8 mouse cellular contexts compared by ENCODE assay signal in the genomic region with DNA sequence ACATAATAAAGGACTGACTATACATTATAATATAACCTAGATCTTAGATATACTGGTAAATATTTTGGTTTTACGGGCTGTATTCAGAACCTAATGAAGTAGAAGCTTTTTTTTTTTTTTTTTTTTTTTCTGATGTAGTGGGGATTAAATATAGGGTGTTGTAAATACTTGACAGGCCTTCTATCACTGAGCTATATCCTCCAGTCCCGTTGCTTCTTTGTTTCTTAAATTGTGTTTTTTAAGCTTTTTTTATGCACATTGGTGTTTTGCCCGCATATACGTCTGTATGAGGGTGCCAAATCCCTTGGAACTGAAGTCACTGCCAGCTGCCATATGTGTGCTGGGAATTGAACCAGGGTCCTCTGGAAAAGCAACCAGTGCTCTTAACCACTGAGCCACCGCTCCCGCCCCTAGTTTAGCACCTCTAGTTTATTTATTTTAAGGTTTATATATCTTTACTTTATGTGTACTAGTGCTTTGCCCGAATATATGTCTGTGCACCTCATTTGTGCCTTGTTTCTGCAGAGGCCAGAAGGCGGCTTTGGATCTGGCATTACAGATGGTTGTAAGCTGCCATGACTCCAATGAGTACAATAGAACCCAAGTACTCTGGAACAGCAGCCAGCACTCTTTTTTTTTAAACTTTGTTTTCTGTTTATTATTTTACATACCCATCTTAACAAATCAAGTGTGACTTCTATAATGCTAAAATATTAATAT. TPM values are rescaled to one million over a fixed set of nuclear protein-coding genes. Genes with fewer than 3 reads are reported as not detected.
DNase-seq lines count a peak whose midpoint lies in the region; ATAC-seq and TF ChIP-seq lines count a peak whose summit lies in the region.

No protein-coding gene starts in this region.

- H3K27ac ChIP-seq in testis, adult 2 months (ENCODE audit: control insufficient read depth, insufficient read depth, low read depth, low read length) = no peak overlapping the region; the same call in 1 of the 2 replicates
- H3K27ac ChIP-seq in limb, embryonic 15.5 days = no peak overlapping the region

- H3K4me3 ChIP-seq in erythroblast, embryonic 14.5 days (replicated peaks) = peak overlapping the region; percentile 68
- H3K4me3 ChIP-seq in testis, adult 2 months (ENCODE audit: control insufficient read depth, low read depth, low read length) = peak overlapping the region; percentile 17; the same call in 1 of the 2 replicates
- H3K4me3 ChIP-seq in limb, embryonic 15.5 days = peak overlapping the region; percentile 44

- peaks cover 9% of the 10 kb centered on the region for H3K4me1 ChIP-seq in erythroblast, embryonic 14.5 days (ENCODE audit: control insufficient read depth)
- no peaks in the 10 kb centered on the region for H3K4me1 ChIP-seq in testis, adult 2 months (ENCODE audit: control insufficient read depth, insufficient read depth, low read length)
- H3K4me1 ChIP-seq in limb, embryonic 15.5 days = 0 out of 2 replicates have a peak, but pooled peaks cover 3% of the 10 kb centered on the region

- H3K36me3 ChIP-seq in erythroblast, embryonic 14.5 days (ENCODE audit: control insufficient read depth) = peaks cover 8% of the 10 kb centered on the region
- no peaks in the 10 kb centered on the region for H3K36me3 ChIP-seq in testis, adult 2 months (ENCODE audit: control insufficient read depth, insufficient read depth, low read length)
- no peaks in the 10 kb centered on the region for H3K36me3 ChIP-seq in limb, embryonic 15.5 days

- H3K4me2 ChIP-seq in limb, embryonic 15.5 days = peak overlapping the region; percentile 17; the same call in 1 of the 2 replicates

- no peak for TF ChIP-seq CTCF in testis, adult 2 months (IDR thresholded peaks at IDR 0.05; ENCODE audit: control insufficient read depth, insufficient read depth, insufficient replicate concordance, low read depth, low read length)

- no peak for TF ChIP-seq POLR2A in testis, adult 2 months (IDR thresholded peaks at IDR 0.05; ENCODE audit: control insufficient read depth, low read depth, low read length)

- WGBS in limb, embryonic 15.5 days = 53% methylated on average over 8 of the region's 8 CpGs

- no peaks in the 10 kb centered on the region for H3K9me3 ChIP-seq in erythroblast, embryonic 14.5 days (ENCODE audit: control insufficient read depth, low read length)
- no peaks in the 10 kb centered on the region for H3K9me3 ChIP-seq in limb, embryonic 15.5 days

- H3K27me3 ChIP-seq in erythroblast, embryonic 14.5 days (ENCODE audit: control insufficient read depth) = no peaks in the 10 kb centered on the region
- H3K27me3 ChIP-seq in testis, adult 2 months (ENCODE audit: control insufficient read depth, insufficient read depth, low read length) = no peaks in the 10 kb centered on the region
- H3K27me3 ChIP-seq in limb, embryonic 15.5 days = no peaks in the 10 kb centered on the region

- DNase-seq in testis, postnatal 14 days (ENCODE audit: low spot score) = no peak
- no peak for DNase-seq in frontal cortex, postnatal 36 days (ENCODE audit: low spot score in 2 of 2)
- DNase-seq in layer of hippocampus, adult 9-10 months (ENCODE audit: low spot score) = no peak
- no peak for DNase-seq in embryo, embryonic 11 days

- H3K9ac ChIP-seq in limb, embryonic 15.5 days = no peak overlapping the region

- no peak for ATAC-seq in erythroblast, adult 5-6 weeks (replicated peaks; ENCODE audit: low FRiP score, poor library complexity, severe bottlenecking)
- ATAC-seq in limb, embryonic 15.5 days (ENCODE audit: insufficient number of reproducible peaks, low FRiP score, low TSS enrichment, low read depth) = no peak

RNA-seq across cellular contexts. Expression of a gene that starts 8.9 kb away (rescaled TPM):
- 21.8 and 22.6 TPM in 2 replicates for polyA plus RNA-seq in erythroblast, embryonic 14.5 days (2012)
- 16.7 and 39.9 TPM in 2 replicates for total RNA-seq in erythroblast, adult 5-6 weeks (2015; ENCODE audit: low replicate concordance)
- total RNA-seq in erythroblast, adult 5-6 weeks (2017; ENCODE audit: low replicate concordance) = 4.3 and 19.9 TPM in 2 replicates
- polyA plus RNA-seq in testis, adult 2 months (2012; rRNA removed) = 20.6 and 25.4 TPM in 2 replicates
- polyA plus RNA-seq in limb, embryonic 15.5 days (2015; fragmentation: Nextera tagmentation; extraction: Ambion mirVana) = 114 and 121 TPM in 2 replicates

RNA-seq across cellular contexts. Expression of a gene that starts 9.1 kb away (rescaled TPM):
- polyA plus RNA-seq in erythroblast, embryonic 14.5 days (2012) = 0.07 and 0.12 TPM in 2 replicates
- 9.2 and 22.2 TPM in 2 replicates for total RNA-seq in erythroblast, adult 5-6 weeks (2015; ENCODE audit: low replicate concordance)
- 17.7 and 23.5 TPM in 2 replicates for total RNA-seq in erythroblast, adult 5-6 weeks (2017; ENCODE audit: low replicate concordance)
- polyA plus RNA-seq in testis, adult 2 months (2012; rRNA removed) = 3.7 and 4.7 TPM in 2 replicates
- polyA plus RNA-seq in limb, embryonic 15.5 days (2015; fragmentation: Nextera tagmentation; extraction: Ambion mirVana) = 30.4 and 31.7 TPM in 2 replicates

RNA-seq across cellular contexts. Expression of a gene that starts 37.9 kb away (rescaled TPM):
- 0.05 TPM in 1 of 2 replicates, not detected in the other for polyA plus RNA-seq in erythroblast, embryonic 14.5 days (2012)
- total RNA-seq in erythroblast, adult 5-6 weeks (2015; ENCODE audit: low replicate concordance) = 3.1 and 8.5 TPM in 2 replicates
- total RNA-seq in erythroblast, adult 5-6 weeks (2017; ENCODE audit: low replicate concordance) = 0.34 and 3.9 TPM in 2 replicates
- 0.54 and 0.61 TPM in 2 replicates for polyA plus RNA-seq in testis, adult 2 months (2012; rRNA removed)
- polyA plus RNA-seq in limb, embryonic 15.5 days (2015; fragmentation: Nextera tagmentation; extraction: Ambion mirVana) = 1.2 and 1.3 TPM in 2 replicates

Comparison
In these comparisons a context has a peak if more than half of its experiments do, and no peak if none do; other contexts are left out.
1. H3K4me3 ChIP-seq: peak in every context shown above with its lines; median percentile 68 in erythroblast, embryonic 14.5 days; 44 in limb, embryonic 15.5 days; 17 in testis, adult 2 months.